ENCODE assay signal across 8 mouse cellular contexts in genomic region chr11:99023094-99023493, GRCm38 (mm10). TPM values are rescaled to one million over a fixed set of nuclear protein-coding genes. Genes with fewer than 3 reads are reported as not detected.
DNase-seq lines count a peak whose midpoint lies in the region; ATAC-seq and TF ChIP-seq lines count a peak whose summit lies in the region.

No protein-coding gene starts in this region.

- ATAC-seq in forebrain, embryonic 12.5 days (ENCODE audit: low FRiP score), result no peak
- ATAC-seq in liver, embryonic 14.5 days (ENCODE audit: insufficient read depth), result no peak

- H3K9ac ChIP-seq in forebrain, embryonic 12.5 days, result peak overlapping the region; percentile 77
- H3K9ac ChIP-seq in liver, embryonic 14.5 days (replicated peaks), result peak overlapping the region; percentile 88

- no peak for TF ChIP-seq CTCF in liver, embryonic 14.5 days (IDR thresholded peaks at IDR 0.05; ENCODE audit: low read depth)

- 11% methylated on average over 4 of the region's 4 CpGs for WGBS in heart, embryonic 10.5 days
- 10% methylated on average over 4 of the region's 4 CpGs for WGBS in forebrain, embryonic 12.5 days
- 1% methylated on average over 4 of the region's 4 CpGs for WGBS in liver, embryonic 14.5 days (ENCODE audit: insufficient replicate concordance)

- H3K27ac ChIP-seq in heart, embryonic 10.5 days, result peak overlapping the region; percentile 95
- H3K27ac ChIP-seq in forebrain, embryonic 12.5 days, result no peak overlapping the region
- peak overlapping the region; percentile 44 for H3K27ac ChIP-seq in liver, embryonic 14.5 days

- H3K4me2 ChIP-seq in forebrain, embryonic 12.5 days, result peak overlapping the region; percentile 61
- peak overlapping the region; percentile 75 for H3K4me2 ChIP-seq in liver, embryonic 14.5 days (ENCODE audit: low read depth)

- no peak for TF ChIP-seq EP300 in liver, embryonic 14.5 days (IDR thresholded peaks at IDR 0.05; ENCODE audit: low read depth)

- peak overlapping the region; percentile 84 for H3K4me3 ChIP-seq in heart, embryonic 10.5 days
- H3K4me3 ChIP-seq in forebrain, embryonic 12.5 days (replicated peaks), result peak overlapping the region; percentile 70
- H3K4me3 ChIP-seq in liver, embryonic 14.5 days (ENCODE audit: insufficient read depth in 1 of 2, low read depth in 2 of 2, low read length in 2 of 2), result peak overlapping the region; percentile 79 to 100

- peaks cover 9% of the 10 kb centered on the region; the same call in 1 of the 2 replicates for H3K4me1 ChIP-seq in heart, embryonic 10.5 days
- peaks cover 29% of the 10 kb centered on the region for H3K4me1 ChIP-seq in forebrain, embryonic 12.5 days
- H3K4me1 ChIP-seq in liver, embryonic 14.5 days (replicated peaks; ENCODE audit: control insufficient read depth in 2 of 2, insufficient read depth in 2 of 2, low read length in 1 of 2), result peaks cover 13 to 15% of the 10 kb centered on the region in 2 experiments

- no peaks in the 10 kb centered on the region for H3K27me3 ChIP-seq in heart, embryonic 10.5 days (ENCODE audit: insufficient read depth, poor library complexity, severe bottlenecking)
- no peaks in the 10 kb centered on the region for H3K27me3 ChIP-seq in forebrain, embryonic 12.5 days
- H3K27me3 ChIP-seq in liver, embryonic 14.5 days (ENCODE audit: control insufficient read depth, insufficient read depth, low read length), result no peaks in the 10 kb centered on the region

- peaks cover 42% of the 10 kb centered on the region for H3K36me3 ChIP-seq in heart, embryonic 10.5 days
- H3K36me3 ChIP-seq in forebrain, embryonic 12.5 days (replicated peaks), result peaks cover 36% of the 10 kb centered on the region
- peaks cover 49% of the 10 kb centered on the region for H3K36me3 ChIP-seq in liver, embryonic 14.5 days (replicated peaks; ENCODE audit: control insufficient read depth, insufficient read depth, low read depth)

- H3K9me3 ChIP-seq in heart, embryonic 10.5 days, result no peaks in the 10 kb centered on the region
- H3K9me3 ChIP-seq in forebrain, embryonic 12.5 days, result no peaks in the 10 kb centered on the region
- H3K9me3 ChIP-seq in liver, embryonic 14.5 days (ENCODE audit: control insufficient read depth, low read length), result no peaks in the 10 kb centered on the region

- peak; percentile 51 for DNase-seq in heart, embryonic 10.5 days (ENCODE audit: low spot score)
- DNase-seq in heart, adult 8-10 months (ENCODE audit: low spot score), result no peak
- peak; percentile 42 for DNase-seq in A20 (ENCODE audit: low read depth, low spot score)
- DNase-seq in liver, embryonic 14.5 days (ENCODE audit: low read depth in 3 of 3, low spot score in 3 of 3), result no peak
- DNase-seq in ovary, adult 18-20 months (ENCODE audit: low spot score), result no peak
- no peak for DNase-seq in layer of hippocampus, adult 8-10 months (ENCODE audit: low spot score in 2 of 2)
- no peak for DNase-seq in cerebellum, adult 18-20 months

RNA-seq across cellular contexts. Expression of gene Top2a, which starts 0.9 kb away (rescaled TPM):
- 207 and 238 TPM in 2 replicates for polyA plus RNA-seq in heart, embryonic 10.5 days (2016; fragmentation: Nextera tagmentation; extraction: Ambion mirVana)
- 1 to 10 TPM in 2 of 4 experiments, under 1 TPM in 2; 0.41 to 3.2 (median 0.94) TPM for total RNA-seq in heart, adult 8-10 months (2022)
- polyA plus RNA-seq in forebrain, embryonic 12.5 days (2016; fragmentation: Nextera tagmentation; extraction: Ambion mirVana), result 355 and 367 TPM in 2 replicates
- 57.7 and 108 TPM in 2 replicates for polyA plus RNA-seq in liver, embryonic 14.5 days (2012; rRNA removed)
- 197 and 214 TPM in 2 replicates for polyA plus RNA-seq in liver, embryonic 14.5 days (2014; fragmentation: Nextera tagmentation; extraction: Ambion mirVana)
- 1 to 10 TPM in 2 of 4 experiments, under 1 TPM in 2; 0.62 to 2.4 (median 1.2) TPM for total RNA-seq in layer of hippocampus, adult 8-10 months (2022)

RNA-seq across cellular contexts. Expression of gene Igfbp4, which starts 17.9 kb away (rescaled TPM):
- polyA plus RNA-seq in heart, embryonic 10.5 days (2016; fragmentation: Nextera tagmentation; extraction: Ambion mirVana), result 382 and 559 TPM in 2 replicates
- total RNA-seq in heart, adult 8-10 months (2022), result 10 to 100 TPM; 79.9 to 86.6 (median 84.1) TPM
- 214 and 247 TPM in 2 replicates for polyA plus RNA-seq in forebrain, embryonic 12.5 days (2016; fragmentation: Nextera tagmentation; extraction: Ambion mirVana)
- 60.6 and 71.4 TPM in 2 replicates for polyA plus RNA-seq in liver, embryonic 14.5 days (2012; rRNA removed)
- polyA plus RNA-seq in liver, embryonic 14.5 days (2014; fragmentation: Nextera tagmentation; extraction: Ambion mirVana), result 115 and 123 TPM in 2 replicates
- total RNA-seq in layer of hippocampus, adult 8-10 months (2022), result 10 to 100 TPM; 69.7 to 86.8 (median 75.2) TPM

RNA-seq across cellular contexts. Expression of gene Gjd3, which starts 40.3 kb away (rescaled TPM):
- polyA plus RNA-seq in heart, embryonic 10.5 days (2016; fragmentation: Nextera tagmentation; extraction: Ambion mirVana), result 1.0 and 1.1 TPM in 2 replicates
- total RNA-seq in heart, adult 8-10 months (2022), result under 1 TPM in 1 of 4 experiments, not detected in 3; 0.44 TPM
- polyA plus RNA-seq in forebrain, embryonic 12.5 days (2016; fragmentation: Nextera tagmentation; extraction: Ambion mirVana), result 0.24 and 0.47 TPM in 2 replicates
- polyA plus RNA-seq in liver, embryonic 14.5 days (2012; rRNA removed), result not detected in 2 replicates
- not detected in 2 replicates for polyA plus RNA-seq in liver, embryonic 14.5 days (2014; fragmentation: Nextera tagmentation; extraction: Ambion mirVana)
- 1 to 10 TPM in 2 of 4 experiments, not detected in 2; 1.4 to 1.6 TPM for total RNA-seq in layer of hippocampus, adult 8-10 months (2022)

Comparison
In these comparisons a context has a peak if more than half of its experiments do, and no peak if none do; other contexts are left out.
1. DNase-seq: peak in heart, embryonic 10.5 days (single experiment) and A20 (single experiment); none in heart, adult 8-10 months (single experiment), liver, embryonic 14.5 days (0 of 3), ovary, adult 18-20 months (single experiment), layer of hippocampus, adult 8-10 months (0 of 2) and cerebellum, adult 18-20 months (0 of 2).
2. Peak in every context shown above with its lines, with median percentiles within 50 percentile points of each other: H3K4me3 ChIP-seq.